Mouse (Mus musculus): ENCODE data around the gene Mrps12. TPM values are rescaled to one million over a fixed set of nuclear protein-coding genes. Genes with fewer than 3 reads are reported as not detected.

Mrps12 gene
- polyA plus RNA-seq, 1 experiment from 2014 or later: 143 TPM

GRCm38 (mm10) chr7:28766173-28766879 lies 24.7 kb upstream of the Mrps12 start, which contains the start of gene Sirt2:
Sirt2 (plus strand) TSS chr7:28766735.
- peak within 1 kb of the TSS; percentile 75 for H3K4me3 ChIP-seq (replicated peaks; ENCODE audit: low read depth, low read length)
- H3K9ac ChIP-seq (ENCODE audit: low read depth, low read length): peak within 1 kb of the TSS; percentile 72
- ATAC-seq (replicated peaks; ENCODE audit: low FRiP score, low read depth) (peak; percentile 98), DNase-seq (ENCODE audit: low spot score) (peak; percentile 100)
- H3K27ac ChIP-seq: peak within 1 kb of the TSS; percentile 31; the same call in 1 of the 2 replicates
- H3K36me3 ChIP-seq (ENCODE audit: insufficient read depth, low read length): no peaks in the 10 kb centered on the region
- under 1% methylated on average over 45 of the region's 45 CpGs for WGBS
- H3K4me1 ChIP-seq (replicated peaks; ENCODE audit: insufficient read depth, low read length): peaks cover 13% of the 10 kb centered on the region; the same call in 1 of the 2 replicates
- no peaks in the 10 kb centered on the region for H3K9me3 ChIP-seq (replicated peaks; ENCODE audit: low read length)
- TF ChIP-seq CTCF (IDR thresholded peaks at IDR 0.05; ENCODE audit: low read depth): no peak
- no peaks in the 10 kb centered on the region for H3K27me3 ChIP-seq (ENCODE audit: insufficient read depth, low read length)
- peak within 1 kb of the TSS; percentile 70 for H3K4me2 ChIP-seq (ENCODE audit: low read length)

- WGBS: 81% methylated on average over 6 of the region's 6 CpGs
- no peak for ATAC-seq (replicated peaks; ENCODE audit: low FRiP score, low read depth)
- no peak for DNase-seq (ENCODE audit: low spot score)
- H3K9ac ChIP-seq (ENCODE audit: low read depth, low read length): 0 out of 2 replicates have a peak overlapping the region, but pooled peaks have one; percentile 69
- peaks cover 13% of the 10 kb centered on the region; the same call in 1 of the 2 replicates for H3K4me1 ChIP-seq (replicated peaks; ENCODE audit: insufficient read depth, low read length)
- no peaks in the 10 kb centered on the region for H3K9me3 ChIP-seq (replicated peaks; ENCODE audit: low read length)
- H3K4me3 ChIP-seq (replicated peaks; ENCODE audit: low read depth, low read length): 0 out of 2 replicates have a peak overlapping the region, but pooled peaks have one; percentile 75
- H3K27me3 ChIP-seq (ENCODE audit: insufficient read depth, low read length): no peaks in the 10 kb centered on the region
- TF ChIP-seq CTCF (IDR thresholded peaks at IDR 0.05; ENCODE audit: low read depth): no peak
- H3K4me2 ChIP-seq (ENCODE audit: low read length): peak overlapping the region; percentile 70; the same call in 1 of the 2 replicates
- H3K36me3 ChIP-seq (ENCODE audit: insufficient read depth, low read length): no peaks in the 10 kb centered on the region
- H3K27ac ChIP-seq: no peak overlapping the region
Observed at GRCm38 (mm10) chr7:28765211-28765610, 23.6 kb upstream of the Mrps12 start.

DNA sequence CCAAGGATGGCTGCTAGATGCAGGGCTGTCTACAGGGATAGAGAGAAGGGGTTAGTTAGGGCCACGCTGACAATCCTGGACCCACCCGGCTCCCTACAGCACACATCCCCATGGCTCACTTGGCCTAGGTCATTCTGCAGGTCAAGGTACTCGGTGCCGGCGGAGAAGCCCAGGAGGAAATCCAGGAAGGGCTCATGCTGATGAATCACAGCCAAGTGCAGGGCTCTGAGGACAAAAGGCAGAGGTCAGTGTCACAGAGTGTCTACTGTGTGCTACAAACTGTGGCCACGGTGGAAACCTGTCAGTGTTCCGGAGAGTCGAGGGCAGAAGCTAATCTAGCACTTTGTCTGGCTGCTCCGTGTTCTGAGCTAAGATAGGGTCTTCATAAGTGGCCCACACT lies 20.3 kb upstream of the Mrps12 start:
- 82% methylated on average over 9 of the region's 9 CpGs for WGBS

DNA sequence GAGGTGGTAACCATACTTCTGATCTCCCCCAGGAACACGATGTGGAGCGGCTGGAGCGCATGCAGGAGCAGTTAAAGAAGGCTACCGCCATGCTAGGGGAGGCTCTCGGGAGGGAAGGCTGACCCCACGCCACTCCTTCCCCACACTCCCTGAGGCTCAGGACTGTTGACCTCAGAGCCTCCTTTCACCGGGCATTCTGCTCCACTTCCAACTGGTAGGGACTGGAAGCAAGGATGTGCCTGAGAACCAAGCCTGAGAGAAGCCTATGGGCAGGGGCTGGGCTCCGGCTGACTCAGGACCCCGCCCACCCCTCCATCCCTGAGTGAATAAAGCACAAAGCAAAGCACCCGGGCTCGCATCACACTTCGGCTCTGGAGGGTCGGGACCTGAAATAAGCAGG lies 17.0 kb upstream of the Mrps12 start:
- Histone ChIP-seq H3K9me3 (replicated peaks; ENCODE audit: low read length) (no peaks in the 10 kb centered on the region), H3K9ac (ENCODE audit: low read depth, low read length) (no peak overlapping the region), H3K4me1 (replicated peaks; ENCODE audit: insufficient read depth, low read length) (peaks cover 5% of the 10 kb centered on the region; the same call in 1 of the 2 replicates), H3K27ac (no peak overlapping the region), H3K36me3 (ENCODE audit: insufficient read depth, low read length) (0 out of 2 replicates have a peak, but pooled peaks cover 5% of the 10 kb centered on the region), H3K4me3 (replicated peaks; ENCODE audit: low read depth, low read length) (no peak overlapping the region), H3K27me3 (ENCODE audit: insufficient read depth, low read length) (0 out of 2 replicates have a peak, but pooled peaks cover 4% of the 10 kb centered on the region), H3K4me2 (ENCODE audit: low read length) (no peak overlapping the region)
- 78% methylated on average over 13 of the region's 13 CpGs for WGBS
- TF ChIP-seq CTCF (IDR thresholded peaks at IDR 0.05; ENCODE audit: low read depth): no peak
- no peak for ATAC-seq (replicated peaks; ENCODE audit: low FRiP score, low read depth)
- no peak for DNase-seq (ENCODE audit: low spot score)

More for the DNA sequence above, 20.3 kb upstream of the Mrps12 start:
- H3K9me3 ChIP-seq (replicated peaks; ENCODE audit: low read length): no peaks in the 10 kb centered on the region
- peaks cover 9% of the 10 kb centered on the region; the same call in 1 of the 2 replicates for H3K4me1 ChIP-seq (replicated peaks; ENCODE audit: insufficient read depth, low read length)
- no peaks in the 10 kb centered on the region for H3K27me3 ChIP-seq (ENCODE audit: insufficient read depth, low read length)
- no peak for TF ChIP-seq CTCF (IDR thresholded peaks at IDR 0.05; ENCODE audit: low read depth)
- H3K4me2 ChIP-seq (ENCODE audit: low read length): no peak overlapping the region
- H3K27ac ChIP-seq: no peak overlapping the region
- no peak overlapping the region for H3K4me3 ChIP-seq (replicated peaks; ENCODE audit: low read depth, low read length)
- no peak for ATAC-seq (replicated peaks; ENCODE audit: low FRiP score, low read depth)
- no peak overlapping the region for H3K9ac ChIP-seq (ENCODE audit: low read depth, low read length)
- DNase-seq (ENCODE audit: low spot score): no peak
- 0 out of 2 replicates have a peak, but pooled peaks cover 5% of the 10 kb centered on the region for H3K36me3 ChIP-seq (ENCODE audit: insufficient read depth, low read length)

GRCm38 (mm10) chr7:28756079-28756478 lies 14.5 kb upstream of the Mrps12 start, which contains the start of gene Ccer2:
Ccer2 (plus strand) TSS chr7:28756174.
- H3K27ac ChIP-seq: no peak within 1 kb of the TSS
- 0 out of 2 replicates have a peak, but pooled peaks cover 5% of the 10 kb centered on the region for H3K36me3 ChIP-seq (ENCODE audit: insufficient read depth, low read length)
- H3K4me3 ChIP-seq (replicated peaks; ENCODE audit: low read depth, low read length): no peak within 1 kb of the TSS
- no peak for DNase-seq (ENCODE audit: low spot score)
- no peaks in the 10 kb centered on the region for H3K9me3 ChIP-seq (replicated peaks; ENCODE audit: low read length)
- H3K9ac ChIP-seq (ENCODE audit: low read depth, low read length): no peak within 1 kb of the TSS
- no peak for TF ChIP-seq CTCF (IDR thresholded peaks at IDR 0.05; ENCODE audit: low read depth)
- ATAC-seq (replicated peaks; ENCODE audit: low FRiP score, low read depth): peak; percentile 27; the same call in 1 of the 2 replicates
- 0 out of 2 replicates have a peak, but pooled peaks cover 4% of the 10 kb centered on the region for H3K27me3 ChIP-seq (ENCODE audit: insufficient read depth, low read length)
- peak within 1 kb of the TSS; percentile 22; the same call in 1 of the 2 replicates for H3K4me2 ChIP-seq (ENCODE audit: low read length)
- 2% methylated on average over 17 of the region's 17 CpGs for WGBS
- H3K4me1 ChIP-seq (replicated peaks; ENCODE audit: insufficient read depth, low read length): peaks cover 5% of the 10 kb centered on the region; the same call in 1 of the 2 replicates

DNA sequence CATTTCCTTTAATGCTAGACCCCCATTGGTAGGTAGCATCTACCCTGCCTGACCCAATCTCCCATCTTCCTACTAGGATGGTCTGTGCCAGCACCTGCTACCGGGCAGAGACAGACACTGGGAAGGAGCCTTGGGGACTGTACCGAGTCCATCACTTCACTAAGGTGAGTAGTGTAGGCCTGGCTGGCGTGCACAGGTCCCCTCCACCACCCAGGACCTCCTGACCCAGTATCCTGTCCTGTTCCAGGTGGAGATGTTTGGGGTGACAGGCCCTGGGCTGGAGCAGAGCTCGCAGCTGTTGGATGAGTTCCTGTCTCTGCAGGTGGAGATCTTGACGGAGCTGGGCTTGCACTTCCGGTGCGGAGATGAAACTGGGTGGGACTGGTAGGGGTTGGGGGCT lies 8.3 kb upstream of the Mrps12 start:
- TF ChIP-seq CTCF (IDR thresholded peaks at IDR 0.05; ENCODE audit: low read depth): no peak
- H3K27ac ChIP-seq: no peak overlapping the region
- 0 out of 2 replicates have a peak, but pooled peaks cover 6% of the 10 kb centered on the region for H3K36me3 ChIP-seq (ENCODE audit: insufficient read depth, low read length)
- no peak overlapping the region for H3K4me2 ChIP-seq (ENCODE audit: low read length)
- ATAC-seq (replicated peaks; ENCODE audit: low FRiP score, low read depth) (no peak), DNase-seq (ENCODE audit: low spot score) (no peak)
- no peaks in the 10 kb centered on the region for H3K9me3 ChIP-seq (replicated peaks; ENCODE audit: low read length)
- H3K27me3 ChIP-seq (ENCODE audit: insufficient read depth, low read length): no peaks in the 10 kb centered on the region
- H3K4me1 ChIP-seq (replicated peaks; ENCODE audit: insufficient read depth, low read length): no peaks in the 10 kb centered on the region
- no peak overlapping the region for H3K9ac ChIP-seq (ENCODE audit: low read depth, low read length)
- 92% methylated on average over 7 of the region's 7 CpGs for WGBS
- no peak overlapping the region for H3K4me3 ChIP-seq (replicated peaks; ENCODE audit: low read depth, low read length)
